Mouse (Mus musculus) cortical plate, adult 2 months (tissue): ENCODE results near the gene Lca5. TPM values are rescaled to one million over a fixed set of nuclear protein-coding genes. Genes with fewer than 3 reads are reported as not detected.

Experiments
- H3K27ac ChIP-seq: fragments of 200-500 bp; 2 replicates; pipeline ENCODE4 v1.5.1; 2012; ENCODE audit warnings: low read length, control low read depth, inconsistent platforms; ENCODE audit not compliant: insufficient read depth
- H3K4me1 ChIP-seq: fragments of 200-500 bp; 2 replicates; pipeline ENCODE4 v1.6.1; 2011; ENCODE audit warnings: low read length; ENCODE audit not compliant: control insufficient read depth, insufficient read depth
- H3K4me3 ChIP-seq: fragments of 200-500 bp; 2 replicates; pipeline ENCODE4 v1.5.1; 2011; ENCODE audit warnings: mild to moderate bottlenecking, low read length, control low read depth; ENCODE audit not compliant: insufficient read depth
- CTCF ChIP-seq: fragments of 200-500 bp; IDR thresholded peaks from 2 replicates; pipeline ENCODE4 v1.5.1; 2011; ENCODE audit warnings: mild to moderate bottlenecking, control low read depth, low read length; ENCODE audit not compliant: insufficient read depth; ENCODE audit errors: extremely low read depth
- POLR2A ChIP-seq: fragments of 200-500 bp; IDR thresholded peaks from 2 replicates; pipeline ENCODE4 v1.6.1; 2011; ENCODE audit warnings: mild to moderate bottlenecking, low read length, control low read depth; ENCODE audit not compliant: insufficient read depth; ENCODE audit errors: extremely low read depth
- polyA plus RNA-seq: library from polyadenylated mRNA; depleted of rRNA; stranded (reverse); fragments of >200 nt; gene quantifications from 2 replicates; pipeline ENCODE4 v1.2.3, GENCODE M21; 2012; rRNA removed

Lca5 gene
- polyA plus RNA-seq, 1 experiment = 8.1 TPM

- H3K27ac ChIP-seq = no peak overlapping the region
- no peaks in the 10 kb centered on the region for H3K4me1 ChIP-seq
- H3K4me3 ChIP-seq = no peak overlapping the region
- no peak for TF ChIP-seq POLR2A
- no peak for TF ChIP-seq CTCF
Measured at GRCm38 (mm10) chr9:83342491-83343370, 98.2 kb downstream of the Lca5 start.

Other genes with a start within 250 kb of the Lca5 start
- gene Sh3bgrl2, start 107.2 kb upstream of the Lca5 start, polyA plus RNA-seq = 13.8 and 14.3 TPM in 2 replicates